Mouse (Mus musculus) liver, postnatal 0 days (tissue): ENCODE measurements around the gene Gm37240. TPM values are rescaled to one million over a fixed set of nuclear protein-coding genes. Genes with fewer than 3 reads are reported as not detected.

Experiments
- ATAC-seq: fragments of 200-750 bp; cut with Nextera tagmentation; 2 replicates; pipeline ENCODE4 v1.8.0; 2017; ENCODE audit warnings: mild to moderate bottlenecking, moderate library complexity
- DNase-seq: peaks from one replicate; pipeline ENCODE4 v3.0.0-alpha.2; 2016
- H3K27ac ChIP-seq: fragments of 300-500 bp; sonication (generic); 2 replicates; pipeline ENCODE4 v1.5.1; 2014; ENCODE audit warnings: antibody characterized with exemption, moderate library complexity, mild to moderate bottlenecking, low read depth
- H3K27me3 ChIP-seq: fragments of 300-500 bp; sonication (generic); 2 replicates; pipeline ENCODE4 v1.6.1; 2014; ENCODE audit warnings: low read length, control low read depth, mixed read lengths; ENCODE audit not compliant: insufficient read depth
- H3K36me3 ChIP-seq: fragments of 300-500 bp; sonication (generic); replicated peaks from 2 replicates; pipeline ENCODE4 v1.6.1; 2014; ENCODE audit warnings: mild to moderate bottlenecking, control low read depth, low read length, moderate library complexity, mixed read lengths; ENCODE audit not compliant: insufficient read depth
- H3K4me1 ChIP-seq: fragments of 300-500 bp; sonication (generic); 2 replicates; pipeline ENCODE4 v1.6.1; 2014; ENCODE audit warnings: antibody characterized with exemption, mild to moderate bottlenecking, control low read depth; ENCODE audit not compliant: insufficient read depth
- H3K4me2 ChIP-seq: fragments of 300-500 bp; sonication (generic); 2 replicates; pipeline ENCODE4 v1.6.1; 2014; ENCODE audit warnings: low read depth, mild to moderate bottlenecking, low read length, moderate library complexity, mixed read lengths
- H3K4me3 ChIP-seq: fragments of 300-500 bp; sonication (generic); 2 replicates; pipeline ENCODE4 v1.5.1; 2014; ENCODE audit warnings: low read depth, low read length
- H3K9ac ChIP-seq: fragments of 300-500 bp; sonication (generic); replicated peaks from 2 replicates; pipeline ENCODE4 v1.6.1; 2014; ENCODE audit warnings: mild to moderate bottlenecking, moderate library complexity
- H3K9me3 ChIP-seq: fragments of 300-500 bp; sonication (generic); 2 replicates; pipeline ENCODE4 v1.6.1; 2016; ENCODE audit warnings: mild to moderate bottlenecking, control low read depth, low read length, mixed read lengths
- CTCF ChIP-seq: sonication (generic); IDR thresholded peaks from 2 replicates; pipeline ENCODE4 v1.5.1; 2016; ENCODE audit warnings: antibody characterized with exemption, low read depth
- EP300 ChIP-seq: IDR thresholded peaks from 2 replicates; pipeline ENCODE4 v1.6.1; 2016; ENCODE audit warnings: antibody characterized with exemption, low read depth, mild to moderate bottlenecking
- WGBS: fragments of 180-500 bp; shearing (Covaris S2); extraction: QIAGEN DNeasy Blood & Tissue Kit; methylation state at CpG from one replicate; pipeline ENCODE4 v1.1.7; 2014; ENCODE audit not compliant: insufficient replicate concordance; 5-methylcytosine and 5-hydroxymethylcytosine counted together
- polyA plus RNA-seq: library from polyadenylated mRNA; unstranded; fragments of >200 nt; fragmentation: Nextera tagmentation; extraction: Ambion mirVana; gene quantifications from 2 replicates; pipeline ENCODE4 v1.2.1, GENCODE M21; 2015

The Gm37240 gene
- polyA plus RNA-seq, 1 experiment from 2014 or later = 0.72 TPM

GRCm38 (mm10) chr3:84967364-84967763 is 920.0 kb downstream of the Gm37240 start:
- Histone ChIP-seq H3K27me3 (no peaks in the 10 kb centered on the region), H3K9me3 (no peaks in the 10 kb centered on the region), H3K9ac (no peak overlapping the region), H3K36me3 (peaks cover 16% of the 10 kb centered on the region; the same call in 1 of the 2 replicates), H3K4me1 (no peaks in the 10 kb centered on the region), H3K27ac (no peak overlapping the region), H3K4me3 (no peak overlapping the region), H3K4me2 (no peak overlapping the region)
- 89% methylated on average over 4 of the region's 4 CpGs for WGBS
- no peak for TF ChIP-seq EP300
- TF ChIP-seq CTCF = no peak
- ATAC-seq (no peak), DNase-seq (no peak)

GRCm38 (mm10) chr3:84965156-84965555 is 922.2 kb downstream of the Gm37240 start:
- ATAC-seq (no peak), DNase-seq (no peak)
- Histone ChIP-seq H3K4me2 (no peak overlapping the region), H3K4me3 (no peak overlapping the region), H3K36me3 (peaks cover 4% of the 10 kb centered on the region; the same call in 1 of the 2 replicates), H3K9ac (no peak overlapping the region), H3K27me3 (no peaks in the 10 kb centered on the region), H3K9me3 (no peaks in the 10 kb centered on the region), H3K4me1 (no peaks in the 10 kb centered on the region), H3K27ac (no peak overlapping the region)
- 85% methylated on average over 5 of the region's 5 CpGs for WGBS
- TF ChIP-seq EP300 (no peak), CTCF (no peak)

- Histone ChIP-seq H3K36me3 (no peaks in the 10 kb centered on the region), H3K27ac (no peak overlapping the region), H3K4me1 (no peaks in the 10 kb centered on the region), H3K9ac (no peak overlapping the region), H3K9me3 (no peaks in the 10 kb centered on the region), H3K4me3 (no peak overlapping the region), H3K4me2 (no peak overlapping the region), H3K27me3 (no peaks in the 10 kb centered on the region)
- TF ChIP-seq CTCF (no peak), EP300 (no peak)
- ATAC-seq (no peak), DNase-seq (no peak)
- 75% methylated on average over 4 of the region's 4 CpGs for WGBS
These were observed 931.5 kb downstream of the Gm37240 start for GRCm38 (mm10) chr3:84955857-84956256.

GRCm38 (mm10) chr3:84955011-84955775 is 932.1 kb downstream of the Gm37240 start:
- 92% methylated on average over 8 of the region's 8 CpGs for WGBS
- H3K9me3 ChIP-seq = no peaks in the 10 kb centered on the region
- TF ChIP-seq EP300 (no peak), CTCF (no peak)
- H3K27me3 ChIP-seq = no peaks in the 10 kb centered on the region
- H3K4me3 ChIP-seq = no peak overlapping the region
- no peaks in the 10 kb centered on the region for H3K36me3 ChIP-seq
- no peak overlapping the region for H3K4me2 ChIP-seq
- no peak overlapping the region for H3K9ac ChIP-seq
- ATAC-seq (no peak), DNase-seq (no peak)
- no peaks in the 10 kb centered on the region for H3K4me1 ChIP-seq
- no peak overlapping the region for H3K27ac ChIP-seq

GRCm38 (mm10) chr3:84952585-84953187 is 934.6 kb downstream of the Gm37240 start:
- no peak for ATAC-seq
- no peaks in the 10 kb centered on the region; the same call in 1 of the 2 replicates for H3K4me1 ChIP-seq
- DNase-seq = no peak
- no peaks in the 10 kb centered on the region for H3K9me3 ChIP-seq
- H3K9ac ChIP-seq = no peak overlapping the region
- TF ChIP-seq CTCF (no peak), EP300 (no peak)
- H3K4me3 ChIP-seq = no peak overlapping the region
- H3K27me3 ChIP-seq = no peaks in the 10 kb centered on the region
- no peak overlapping the region for H3K4me2 ChIP-seq
- H3K36me3 ChIP-seq = no peaks in the 10 kb centered on the region
- WGBS = 78% methylated on average over 7 of the region's 7 CpGs
- no peak overlapping the region for H3K27ac ChIP-seq

GRCm38 (mm10) chr3:84952135-84952534 is 935.2 kb downstream of the Gm37240 start:
- Histone ChIP-seq H3K4me1 (no peaks in the 10 kb centered on the region; the same call in 1 of the 2 replicates), H3K27me3 (no peaks in the 10 kb centered on the region), H3K4me3 (no peak overlapping the region), H3K9ac (no peak overlapping the region), H3K27ac (no peak overlapping the region), H3K9me3 (no peaks in the 10 kb centered on the region), H3K4me2 (peak overlapping the region; percentile 13; the same call in 1 of the 2 replicates), H3K36me3 (no peaks in the 10 kb centered on the region)
- no peak for DNase-seq
- no peak for ATAC-seq
- WGBS = 79% methylated on average over 13 of the region's 13 CpGs
- TF ChIP-seq EP300 = no peak
- TF ChIP-seq CTCF = no peak
